Mouse (Mus musculus): ENCODE data around the gene Krt82.

The Krt82 gene

GRCm38 (mm10) chr15:101550567-101550966 lies at the start of gene Krt82:
Gene Krt82, minus strand, starts transcription at chr15:101550667.
- DNase-seq (ENCODE audit: low spot score), result no peak

GRCm38 (mm10) chr15:101599123-101599522 lies 48.7 kb upstream of the Krt82 start:
- DNase-seq (ENCODE audit: low spot score), result no peak

- no peak for DNase-seq (ENCODE audit: low spot score)
Observed at GRCm38 (mm10) chr15:101588216-101588615, 37.7 kb upstream of the Krt82 start.

GRCm38 (mm10) chr15:101584456-101584855 lies 34.0 kb upstream of the Krt82 start:
- no peak for DNase-seq (ENCODE audit: low spot score)

- DNase-seq (ENCODE audit: low spot score), result no peak
Observed at GRCm38 (mm10) chr15:101583211-101583965, 32.9 kb upstream of the Krt82 start.

- DNase-seq (ENCODE audit: low spot score), result no peak
Observed at GRCm38 (mm10) chr15:101581701-101582100, 31.2 kb upstream of the Krt82 start.

- no peak for DNase-seq (ENCODE audit: low spot score)
Observed at GRCm38 (mm10) chr15:101575506-101575905, 25.0 kb upstream of the Krt82 start.

GRCm38 (mm10) chr15:101573796-101574345 lies 23.4 kb upstream of the Krt82 start, which contains the start of gene Krt75:
Gene Krt75, minus strand, starts transcription at chr15:101573904.
- no peak for DNase-seq (ENCODE audit: low spot score)

GRCm38 (mm10) chr15:101567780-101568179 lies 17.3 kb upstream of the Krt82 start:
- peak; percentile 21 for DNase-seq (ENCODE audit: low spot score)

- DNase-seq (ENCODE audit: low spot score), result no peak
Observed at GRCm38 (mm10) chr15:101562850-101563249, 12.4 kb upstream of the Krt82 start, which contains the start of gene Krt90. Gene Krt90, minus strand, starts transcription at chr15:101562950.

- no peak for DNase-seq (ENCODE audit: low spot score)
Observed at GRCm38 (mm10) chr15:101558034-101558646, 7.7 kb upstream of the Krt82 start.

- peak; percentile 24 for DNase-seq (ENCODE audit: low spot score)
Observed at GRCm38 (mm10) chr15:101553169-101553568, 2.7 kb upstream of the Krt82 start.

- DNase-seq (ENCODE audit: low spot score), result no peak
Observed at GRCm38 (mm10) chr15:101552188-101552587, 1.7 kb upstream of the Krt82 start.

- DNase-seq (ENCODE audit: low spot score), result no peak
Observed at GRCm38 (mm10) chr15:101544478-101544877, 6.0 kb downstream of the Krt82 start.

- no peak for DNase-seq (ENCODE audit: low spot score)
Observed at GRCm38 (mm10) chr15:101542543-101542942, 7.9 kb downstream of the Krt82 start.

- DNase-seq (ENCODE audit: low spot score), result no peak
Observed at GRCm38 (mm10) chr15:101538580-101538900, 11.9 kb downstream of the Krt82 start.

GRCm38 (mm10) chr15:101537864-101538579 lies 12.4 kb downstream of the Krt82 start:
- DNase-seq (ENCODE audit: low spot score), result no peak

GRCm38 (mm10) chr15:101536054-101536850 lies 14.2 kb downstream of the Krt82 start:
- peak; percentile 32 for DNase-seq (ENCODE audit: low spot score)

- DNase-seq (ENCODE audit: low spot score), result no peak
Observed at GRCm38 (mm10) chr15:101532720-101533119, 17.7 kb downstream of the Krt82 start, which contains the start of gene Krt84. Gene Krt84, minus strand, starts transcription at chr15:101532820.

GRCm38 (mm10) chr15:101522556-101523232 lies 27.8 kb downstream of the Krt82 start:
- no peak for DNase-seq (ENCODE audit: low spot score)

- peak; percentile 74 for DNase-seq (ENCODE audit: low spot score)
Observed at GRCm38 (mm10) chr15:101519792-101520191, 30.7 kb downstream of the Krt82 start.

All from urinary bladder, postnatal 25 days (tissue).